Mouse (Mus musculus): ENCODE results near the gene Thap11. TPM values are rescaled to one million over a fixed set of nuclear protein-coding genes. Genes with fewer than 3 reads are reported as not detected.
"Not testable (repeated sequence)": the region's sequence is repeated elsewhere in the genome, so short reads cannot be mapped to it uniquely, and the experiment has no call there.

The Thap11 gene
- 10 to 100 TPM; 19.0 TPM for total RNA-seq (2021)
- long read RNA-seq, experiment 1, transcript Thap11-201 (1 exons, 1,819 nt) = major isoform, 23 of 23 reads
- long read RNA-seq, experiment 1, partial matches to known transcripts = 0 of 23 reads
- long read RNA-seq, experiment 1, other reads (novel, unspliced or antisense) = 0 of 23 reads
- long read RNA-seq, experiment 2, transcript Thap11-201 (1 exons, 1,819 nt) = major isoform, 22 of 22 reads
- long read RNA-seq, experiment 2, partial matches to known transcripts = 0 of 22 reads
- long read RNA-seq, experiment 2, other reads (novel, unspliced or antisense) = 0 of 22 reads

GRCm38 (mm10) chr8:105854715-105855216, at the start of gene Thap11:
Gene Thap11 (plus strand): TSS chr8:105855132.
- intact Hi-C loops (cut with DNase I) = loop anchor here (5.0 kb wide), 1 partner anchor 78 kb away; the partner anchor contains the start of gene Ctrl
- DNase-seq = peak; percentile 87 to 89

GRCm38 (mm10) chr8:105805346-105805745, 49.6 kb upstream of the Thap11 start:
- intact Hi-C loops (cut with DNase I) = no loop called here
- DNase-seq = no peak

- intact Hi-C loops (cut with DNase I) = no loop called here
Observed at GRCm38 (mm10) chr8:105805964-105806363, 49.0 kb upstream of the Thap11 start.

GRCm38 (mm10) chr8:105807766-105808165, 47.2 kb upstream of the Thap11 start:
- intact Hi-C loops (cut with DNase I) = no loop called here
- no peak for DNase-seq

More at GRCm38 (mm10) chr8:105805964-105806363, 49.0 kb upstream of the Thap11 start:
- DNase-seq = no peak

GRCm38 (mm10) chr8:105808480-105808879, 46.5 kb upstream of the Thap11 start:
- intact Hi-C loops (cut with DNase I) = no loop called here
- DNase-seq = peak in 1 of 2 experiments; percentile 60

GRCm38 (mm10) chr8:105810245-105810786, 44.6 kb upstream of the Thap11 start:
- intact Hi-C loops (cut with DNase I) = no loop called here
- DNase-seq = no peak

- no peak for DNase-seq
- intact Hi-C loops (cut with DNase I) = no loop called here
Observed at GRCm38 (mm10) chr8:105811061-105811460, 43.9 kb upstream of the Thap11 start.

- intact Hi-C loops (cut with DNase I) = no loop called here
- DNase-seq = no peak
Observed at GRCm38 (mm10) chr8:105811543-105811942, 43.4 kb upstream of the Thap11 start.

- intact Hi-C loops (cut with DNase I) = no loop called here
- no peak for DNase-seq
Observed at GRCm38 (mm10) chr8:105812511-105812910, 42.4 kb upstream of the Thap11 start.

- DNase-seq = no peak
- intact Hi-C loops (cut with DNase I) = no loop called here
Observed at GRCm38 (mm10) chr8:105813241-105813640, 41.7 kb upstream of the Thap11 start.

- intact Hi-C loops (cut with DNase I) = no loop called here
- DNase-seq = no peak
Observed at GRCm38 (mm10) chr8:105819659-105820058, 35.3 kb upstream of the Thap11 start.

GRCm38 (mm10) chr8:105820925-105821324, 34.0 kb upstream of the Thap11 start:
- peak; percentile 27 to 36 for DNase-seq
- intact Hi-C loops (cut with DNase I) = no loop called here

- no peak for DNase-seq
- intact Hi-C loops (cut with DNase I) = no loop called here
Observed at GRCm38 (mm10) chr8:105825506-105825905, 29.4 kb upstream of the Thap11 start.

- intact Hi-C loops (cut with DNase I) = loop anchor here (2.0 kb wide), 1 partner anchor 34 kb away; the partner anchor contains the start of gene Nutf2
- DNase-seq = no peak
Observed at GRCm38 (mm10) chr8:105826379-105826778, 28.6 kb upstream of the Thap11 start.

- intact Hi-C loops (cut with DNase I) = loop anchor here (2.0 kb wide), 1 partner anchor 34 kb away; the partner anchor contains the start of gene Nutf2
- peak; percentile 88 to 94 for DNase-seq
Observed at GRCm38 (mm10) chr8:105826861-105827848, 27.8 kb upstream of the Thap11 start, which contains the start of the genes Ranbp10 and Tsnaxip1. Gene Ranbp10 (minus strand): TSS chr8:105827350. Gene Tsnaxip1 (plus strand): TSS chr8:105827731.

GRCm38 (mm10) chr8:105833740-105834139, 21.2 kb upstream of the Thap11 start:
- DNase-seq; intact Hi-C loops (cut with DNase I): not testable (repeated sequence)

GRCm38 (mm10) chr8:105835318-105835717, 19.6 kb upstream of the Thap11 start:
- intact Hi-C loops (cut with DNase I) = loop anchor here (1.0 to 5.0 kb wide), 2 partner anchors 95 to 187 kb away; no protein-coding TSS in a partner anchor
- peak; percentile 61 to 70 for DNase-seq

- DNase-seq = no peak
- intact Hi-C loops (cut with DNase I) = loop anchor here (5.0 kb wide), 1 partner anchor 185 kb away; no protein-coding TSS in a partner anchor
Observed at GRCm38 (mm10) chr8:105836991-105837390, 17.9 kb upstream of the Thap11 start.

GRCm38 (mm10) chr8:105839209-105839608, 15.7 kb upstream of the Thap11 start:
- no peak for DNase-seq
- intact Hi-C loops (cut with DNase I) = loop anchor here (5.0 kb wide), 1 partner anchor 183 kb away; no protein-coding TSS in a partner anchor

- intact Hi-C loops (cut with DNase I) = no loop called here
Observed at GRCm38 (mm10) chr8:105846678-105847077, 8.3 kb upstream of the Thap11 start.

More at GRCm38 (mm10) chr8:105846678-105847077, 8.3 kb upstream of the Thap11 start:
- no peak for DNase-seq

Measured in gastrocnemius, postnatal 36 days (tissue).